Mouse (Mus musculus) bone marrow macrophage, adult 2 months (primary cell): ENCODE measurements around the gene Cyren.

Experiments used
- CTCF ChIP-seq: IDR thresholded peaks from 2 replicates; pipeline ENCODE4 v1.5.1; 2012; ENCODE audit warnings: low read depth, mild to moderate bottlenecking, low read length, moderate library complexity
- POLR2A ChIP-seq: IDR thresholded peaks from 2 replicates; pipeline ENCODE4 v1.6.1; 2012; ENCODE audit warnings: mild to moderate bottlenecking, low read depth, low read length, borderline replicate concordance

GRCm38 (mm10) chr6:34895569-34895968, 17.7 kb upstream of the Cyren start:
- TF ChIP-seq CTCF (no peak), POLR2A (no peak)
